Mouse (Mus musculus): Measurements from ENCODE around the gene Olfm1. TPM values are rescaled to one million over a fixed set of nuclear protein-coding genes. Genes with fewer than 3 reads are reported as not detected.

Gene Olfm1
- polyA plus RNA-seq, 1 experiment = 0.23 TPM

GRCm38 (mm10) chr2:28201441-28201841 is 8.6 kb downstream of the Olfm1 start:
- TF ChIP-seq GATA1 (IDR thresholded peaks at IDR 0.05; ENCODE audit: borderline replicate concordance, low read length) (no peak), FLI1 (IDR thresholded peaks at IDR 0.05; ENCODE audit: low read length) (no peak)
- no peaks in the 10 kb centered on the region for H3K9me3 ChIP-seq
- H3K4me1 ChIP-seq = peaks cover 13% of the 10 kb centered on the region
- peaks cover 78% of the 10 kb centered on the region for H3K27me3 ChIP-seq (replicated peaks)
- no peak overlapping the region for H3K4me3 ChIP-seq (replicated peaks)
- H3K36me3 ChIP-seq (replicated peaks; ENCODE audit: low read length) = no peaks in the 10 kb centered on the region

DNA sequence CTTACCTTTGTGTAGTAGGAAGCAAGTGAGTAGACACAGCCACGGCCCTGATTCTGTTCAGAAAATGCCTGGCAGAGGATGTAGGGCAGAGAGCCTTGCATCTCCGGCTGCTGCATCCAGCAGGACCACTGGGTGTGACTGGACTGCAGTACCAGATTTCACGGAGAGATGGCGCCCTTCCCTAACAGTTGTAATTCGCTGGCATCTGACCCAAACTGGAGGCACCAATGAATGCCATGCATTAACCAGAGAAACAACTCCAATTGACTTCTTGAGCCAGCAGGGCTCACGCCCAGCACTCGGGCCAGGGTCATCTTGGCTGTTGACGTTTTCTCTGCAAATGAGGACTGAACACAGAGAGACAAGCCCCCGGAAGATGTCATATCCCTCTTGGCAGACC is 11.4 kb downstream of the Olfm1 start:
- Histone ChIP-seq H3K27me3 (replicated peaks) (peaks cover 85% of the 10 kb centered on the region), H3K4me1 (peaks cover 13% of the 10 kb centered on the region), H3K36me3 (replicated peaks; ENCODE audit: low read length) (no peaks in the 10 kb centered on the region), H3K4me3 (replicated peaks) (no peak overlapping the region), H3K9me3 (no peaks in the 10 kb centered on the region)
- no peak for TF ChIP-seq FLI1 (IDR thresholded peaks at IDR 0.05; ENCODE audit: low read length)

DNA sequence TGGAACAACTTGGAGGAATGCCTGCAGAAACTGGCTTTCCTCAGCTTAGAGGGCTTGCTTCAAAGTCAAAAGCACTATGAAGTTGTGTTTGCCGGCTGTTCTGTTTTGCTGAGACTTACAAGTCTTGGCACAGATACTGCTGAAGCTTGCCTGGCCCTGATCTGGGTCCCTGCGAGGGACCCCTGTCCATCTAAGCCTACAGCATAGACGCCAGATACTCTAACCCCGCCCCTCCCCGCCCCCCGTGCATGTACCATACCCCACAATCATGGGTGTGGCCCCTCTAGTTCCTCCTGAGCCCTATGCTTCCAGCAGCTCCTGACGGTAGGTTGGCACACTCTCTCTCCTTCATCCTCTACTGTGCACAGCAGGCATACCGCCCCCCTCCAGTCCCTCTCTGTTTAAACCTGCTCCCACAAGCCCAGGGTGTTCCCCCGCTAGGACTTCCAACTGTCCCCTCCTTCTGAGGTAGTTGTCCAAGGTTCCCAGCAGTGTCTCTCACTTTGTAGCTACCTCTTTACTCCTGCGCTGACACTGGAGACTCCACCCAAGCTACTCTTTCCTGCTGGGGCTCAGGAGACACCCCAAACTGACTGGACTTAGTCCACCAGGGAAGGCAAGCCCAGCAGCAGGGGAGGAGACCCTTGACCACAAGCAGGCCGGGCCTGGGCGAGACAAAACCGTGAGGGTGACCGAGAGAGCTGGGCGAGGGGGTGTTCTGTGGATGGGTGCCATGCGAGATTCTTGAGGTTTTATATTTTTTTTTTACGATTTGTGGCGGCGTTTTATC is 12.1 kb downstream of the Olfm1 start:
- H3K4me3 ChIP-seq (replicated peaks) = no peak overlapping the region
- H3K9me3 ChIP-seq = no peaks in the 10 kb centered on the region
- no peaks in the 10 kb centered on the region for H3K36me3 ChIP-seq (replicated peaks; ENCODE audit: low read length)
- peaks cover 13% of the 10 kb centered on the region for H3K4me1 ChIP-seq
- H3K27me3 ChIP-seq (replicated peaks) = peaks cover 81% of the 10 kb centered on the region
- TF ChIP-seq FLI1 (IDR thresholded peaks at IDR 0.05; ENCODE audit: low read length) = no peak
- TF ChIP-seq GATA1 (IDR thresholded peaks at IDR 0.05; ENCODE audit: borderline replicate concordance, low read length) = no peak

GRCm38 (mm10) chr2:28205467-28205805 is 12.6 kb downstream of the Olfm1 start:
- Histone ChIP-seq H3K27me3 (replicated peaks) (peaks cover 82% of the 10 kb centered on the region), H3K4me1 (peaks cover 13% of the 10 kb centered on the region), H3K9me3 (no peaks in the 10 kb centered on the region), H3K4me3 (replicated peaks) (peak overlapping the region; percentile 85), H3K36me3 (replicated peaks; ENCODE audit: low read length) (no peaks in the 10 kb centered on the region)
- no peak for TF ChIP-seq FLI1 (IDR thresholded peaks at IDR 0.05; ENCODE audit: low read length)
- no peak for TF ChIP-seq GATA1 (IDR thresholded peaks at IDR 0.05; ENCODE audit: borderline replicate concordance, low read length)

- H3K4me1 ChIP-seq = peaks cover 13% of the 10 kb centered on the region
- peak overlapping the region; percentile 85 for H3K4me3 ChIP-seq (replicated peaks)
- no peaks in the 10 kb centered on the region for H3K9me3 ChIP-seq
- TF ChIP-seq GATA1 (IDR thresholded peaks at IDR 0.05; ENCODE audit: borderline replicate concordance, low read length) = no peak
- TF ChIP-seq FLI1 (IDR thresholded peaks at IDR 0.05; ENCODE audit: low read length) = no peak
- peaks cover 81% of the 10 kb centered on the region for H3K27me3 ChIP-seq (replicated peaks)
- H3K36me3 ChIP-seq (replicated peaks; ENCODE audit: low read length) = no peaks in the 10 kb centered on the region
Measured at GRCm38 (mm10) chr2:28205870-28206421, 13.2 kb downstream of the Olfm1 start.

DNA sequence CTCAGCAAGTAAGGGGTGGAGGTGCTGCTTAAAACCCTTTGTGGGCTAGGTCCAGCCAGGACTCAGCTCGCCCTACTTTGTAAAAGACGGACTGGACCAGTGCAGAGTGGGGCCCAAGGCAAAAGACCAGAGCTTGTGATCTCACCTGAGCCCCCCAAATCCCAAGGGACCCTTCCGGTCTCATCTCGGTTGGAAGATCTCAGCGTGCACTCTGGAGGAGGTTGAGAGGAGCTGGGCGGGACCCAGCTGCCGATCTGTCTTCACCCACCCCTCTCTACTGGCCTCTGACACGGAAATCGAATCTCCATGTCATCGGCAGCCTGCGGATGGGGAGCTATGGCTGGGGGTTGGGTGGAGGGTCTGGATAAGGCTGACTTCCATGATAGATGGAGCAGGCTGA is 13.7 kb downstream of the Olfm1 start:
- Histone ChIP-seq H3K36me3 (replicated peaks; ENCODE audit: low read length) (no peaks in the 10 kb centered on the region), H3K4me1 (peaks cover 13% of the 10 kb centered on the region), H3K27me3 (replicated peaks) (peaks cover 81% of the 10 kb centered on the region), H3K4me3 (replicated peaks) (no peak overlapping the region), H3K9me3 (no peaks in the 10 kb centered on the region)
- TF ChIP-seq GATA1 (IDR thresholded peaks at IDR 0.05; ENCODE audit: borderline replicate concordance, low read length) (no peak), FLI1 (IDR thresholded peaks at IDR 0.05; ENCODE audit: low read length) (no peak)

DNA sequence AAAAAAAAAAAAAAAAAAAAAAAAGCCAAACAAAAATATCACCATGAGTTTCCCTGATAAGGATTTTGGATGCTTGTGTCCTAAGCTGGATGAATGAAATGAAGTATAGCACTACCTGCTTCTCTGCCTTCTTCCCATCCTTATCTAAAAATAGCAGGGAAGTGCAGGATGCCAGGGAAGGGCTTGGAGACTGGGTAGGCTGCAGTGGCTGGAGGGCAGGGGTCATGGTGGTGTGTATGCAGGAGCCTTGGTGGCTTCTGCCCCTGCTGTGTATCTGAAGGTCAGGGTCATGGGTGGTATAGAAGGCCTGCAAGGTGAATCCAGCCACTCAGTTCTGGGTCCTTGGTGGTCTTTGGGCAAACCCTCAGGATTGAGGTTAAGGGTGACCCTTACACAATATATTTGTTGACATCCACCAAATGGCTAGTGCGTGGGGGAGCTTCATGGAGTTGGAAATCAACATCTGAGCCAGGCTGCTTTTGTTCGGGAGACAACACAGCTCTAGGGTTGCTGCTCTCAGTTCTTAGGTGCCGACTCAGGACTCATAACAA is 14.5 kb downstream of the Olfm1 start:
- no peaks in the 10 kb centered on the region for H3K9me3 ChIP-seq
- H3K36me3 ChIP-seq (replicated peaks; ENCODE audit: low read length) = no peaks in the 10 kb centered on the region
- peaks cover 13% of the 10 kb centered on the region for H3K4me1 ChIP-seq
- TF ChIP-seq GATA1 (IDR thresholded peaks at IDR 0.05; ENCODE audit: borderline replicate concordance, low read length) (no peak), FLI1 (IDR thresholded peaks at IDR 0.05; ENCODE audit: low read length) (no peak)
- no peak overlapping the region for H3K4me3 ChIP-seq (replicated peaks)
- H3K27me3 ChIP-seq (replicated peaks) = peaks cover 84% of the 10 kb centered on the region

- peaks cover 88% of the 10 kb centered on the region for H3K27me3 ChIP-seq (replicated peaks)
- H3K9me3 ChIP-seq = no peaks in the 10 kb centered on the region
- H3K36me3 ChIP-seq (replicated peaks; ENCODE audit: low read length) = no peaks in the 10 kb centered on the region
- TF ChIP-seq FLI1 (IDR thresholded peaks at IDR 0.05; ENCODE audit: low read length) (no peak), GATA1 (IDR thresholded peaks at IDR 0.05; ENCODE audit: borderline replicate concordance, low read length) (no peak)
- H3K4me3 ChIP-seq (replicated peaks) = no peak overlapping the region
- H3K4me1 ChIP-seq = peaks cover 13% of the 10 kb centered on the region
Measured at GRCm38 (mm10) chr2:28208130-28208745, 15.4 kb downstream of the Olfm1 start.

DNA sequence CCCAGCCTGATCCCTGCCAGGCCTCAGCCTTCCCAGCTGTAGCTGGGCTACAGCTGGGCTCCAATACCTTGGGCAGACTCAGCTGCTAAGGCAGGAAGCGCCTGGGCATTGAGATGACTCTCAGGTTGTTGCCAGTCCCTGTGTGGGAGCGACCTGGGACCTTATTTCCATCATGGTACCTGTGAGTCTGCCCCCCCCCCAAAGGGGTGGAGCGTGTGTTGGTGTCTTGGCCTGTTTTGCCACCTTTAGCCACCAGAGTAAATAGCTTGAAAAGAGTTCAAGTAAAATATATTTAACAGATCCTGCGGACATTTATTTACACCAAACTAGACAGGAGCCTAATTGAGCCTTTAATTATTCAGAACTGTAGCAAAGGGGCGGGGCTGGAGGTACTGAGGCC is 16.4 kb downstream of the Olfm1 start:
- H3K4me3 ChIP-seq (replicated peaks) = no peak overlapping the region
- no peaks in the 10 kb centered on the region for H3K9me3 ChIP-seq
- no peaks in the 10 kb centered on the region for H3K36me3 ChIP-seq (replicated peaks; ENCODE audit: low read length)
- peaks cover 13% of the 10 kb centered on the region for H3K4me1 ChIP-seq
- peaks cover 81% of the 10 kb centered on the region for H3K27me3 ChIP-seq (replicated peaks)
- TF ChIP-seq GATA1 (IDR thresholded peaks at IDR 0.05; ENCODE audit: borderline replicate concordance, low read length) = no peak
- TF ChIP-seq FLI1 (IDR thresholded peaks at IDR 0.05; ENCODE audit: low read length) = no peak

DNA sequence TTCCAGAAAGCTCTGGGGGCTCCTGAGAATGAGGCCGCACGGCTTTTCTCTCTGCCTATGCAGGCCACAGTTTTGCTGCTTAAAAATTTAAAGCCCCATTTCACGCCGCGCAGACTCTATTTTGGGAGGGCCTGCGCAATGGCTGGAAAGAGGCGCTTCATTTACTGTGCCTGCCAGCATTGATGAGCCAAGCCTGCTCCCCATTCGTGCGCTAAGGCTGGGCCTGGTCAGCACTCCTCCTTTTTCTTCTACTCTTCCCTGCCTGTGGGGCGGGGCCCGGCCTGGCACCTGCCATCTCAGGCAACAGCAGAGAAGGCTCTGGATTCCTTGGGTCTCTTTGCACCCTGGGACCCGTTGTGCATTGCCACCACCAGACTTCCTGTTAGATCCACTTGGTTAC is 16.9 kb downstream of the Olfm1 start:
- peaks cover 77% of the 10 kb centered on the region for H3K27me3 ChIP-seq (replicated peaks)
- TF ChIP-seq GATA1 (IDR thresholded peaks at IDR 0.05; ENCODE audit: borderline replicate concordance, low read length) = no peak
- TF ChIP-seq FLI1 (IDR thresholded peaks at IDR 0.05; ENCODE audit: low read length) = no peak

More for the DNA sequence above, 16.9 kb downstream of the Olfm1 start:
- H3K4me1 ChIP-seq = peaks cover 13% of the 10 kb centered on the region
- H3K36me3 ChIP-seq (replicated peaks; ENCODE audit: low read length) = no peaks in the 10 kb centered on the region
- H3K4me3 ChIP-seq (replicated peaks) = no peak overlapping the region
- H3K9me3 ChIP-seq = no peaks in the 10 kb centered on the region

Data from megakaryocyte, embryonic 14.5 days (primary cell).